Mouse (Mus musculus) limb, embryonic 10.5 days (tissue): Measurements from ENCODE around the gene Cmas. TPM values are rescaled to one million over a fixed set of nuclear protein-coding genes. Genes with fewer than 3 reads are reported as not detected.

Experiments
- DNase-seq: peaks from one replicate; pipeline ENCODE4 v3.0.0-alpha.2; 2017; ENCODE audit warnings: low spot score
- H3K27ac ChIP-seq: fragments of 300-500 bp; sonication (generic); 2 replicates; pipeline ENCODE4 v1.5.1; 2016; ENCODE audit warnings: mild to moderate bottlenecking
- H3K27me3 ChIP-seq: fragments of 300-500 bp; sonication (generic); 2 replicates; pipeline ENCODE4 v1.6.1; 2016; ENCODE audit warnings: low read depth, mild to moderate bottlenecking; ENCODE audit not compliant: poor library complexity, severe bottlenecking
- H3K36me3 ChIP-seq: fragments of 300-500 bp; sonication (generic); 2 replicates; pipeline ENCODE4 v1.6.1; 2016; ENCODE audit warnings: mild to moderate bottlenecking, moderate library complexity
- H3K4me1 ChIP-seq: fragments of 300-500 bp; sonication (generic); 2 replicates; pipeline ENCODE4 v1.6.1; 2016
- H3K4me3 ChIP-seq: fragments of 300-500 bp; sonication (generic); 2 replicates; pipeline ENCODE4 v1.5.1; 2016; ENCODE audit warnings: mild to moderate bottlenecking, moderate library complexity
- H3K9me3 ChIP-seq: fragments of 300-500 bp; sonication (generic); replicated peaks from 2 replicates; pipeline ENCODE4 v1.6.1; 2016; ENCODE audit warnings: mild to moderate bottlenecking
- WGBS: fragments of 180-500 bp; shearing (Covaris S2); methylation state at CpG from one replicate; pipeline ENCODE4 v1.1.7; 2016; 5-methylcytosine and 5-hydroxymethylcytosine counted together
- polyA plus RNA-seq: library from polyadenylated mRNA; unstranded; fragments of >200 nt; fragmentation: Nextera tagmentation; extraction: Ambion mirVana; gene quantifications from 2 replicates; pipeline ENCODE4 v1.2.1, GENCODE M21; 2016

The Cmas gene
- polyA plus RNA-seq, 1 experiment from 2014 or later: 70.4 TPM

GRCm38 (mm10) chr6:142804402-142804801, 47.9 kb downstream of the Cmas start, which contains the start of gene Sult6b2:
Gene Sult6b2, minus strand, starts transcription at chr6:142804502.
- Histone ChIP-seq H3K27ac (no peak within 1 kb of the TSS), H3K9me3 (no peaks in the 10 kb centered on the region), H3K36me3 (no peaks in the 10 kb centered on the region), H3K4me1 (no peaks in the 10 kb centered on the region; the same call in 1 of the 2 replicates), H3K27me3 (no peaks in the 10 kb centered on the region), H3K4me3 (no peak within 1 kb of the TSS)
- no peak for DNase-seq

GRCm38 (mm10) chr6:142806326-142806725, 49.8 kb downstream of the Cmas start:
- no peak overlapping the region for H3K4me3 ChIP-seq
- WGBS: 91% methylated on average over 4 of the region's 4 CpGs
- DNase-seq: no peak

DNA sequence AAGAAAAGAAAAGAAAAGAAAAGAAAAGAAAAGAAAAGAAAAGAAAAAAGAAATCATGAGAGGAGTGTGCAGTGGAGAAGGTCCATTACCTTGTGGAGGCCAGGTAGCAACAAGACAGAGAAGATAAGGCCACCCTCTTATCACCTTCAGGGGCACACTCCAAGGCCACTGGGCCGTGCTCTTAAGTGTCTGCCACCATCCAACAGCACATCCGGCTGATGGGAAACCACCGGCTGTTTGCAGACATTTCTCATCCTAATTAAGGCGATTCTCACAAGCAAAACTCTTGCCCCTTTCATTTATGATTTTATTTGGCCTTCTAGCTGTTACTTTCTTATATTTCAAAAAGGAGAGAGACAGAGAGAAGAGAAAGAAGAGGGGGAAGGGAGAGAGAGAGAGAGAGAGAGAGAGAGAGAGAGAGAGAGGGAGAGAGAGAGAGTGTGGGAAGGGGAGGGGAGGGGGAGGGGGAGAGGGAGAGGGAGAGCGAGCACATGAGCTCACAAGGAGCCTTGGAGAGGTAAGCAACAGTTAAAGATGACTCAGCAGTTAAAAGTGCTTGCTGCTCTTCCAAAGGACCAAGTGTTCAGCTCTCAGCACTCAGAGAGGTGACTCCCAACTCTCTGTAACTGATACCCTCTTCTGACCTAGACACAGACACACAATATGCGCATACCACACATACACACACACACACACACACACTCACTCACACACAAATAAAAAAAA, 53.0 kb downstream of the Cmas start:
- Histone ChIP-seq H3K4me3 (no peak overlapping the region), H3K4me1 (no peaks in the 10 kb centered on the region), H3K27ac (no peak overlapping the region), H3K9me3 (no peaks in the 10 kb centered on the region), H3K36me3 (no peaks in the 10 kb centered on the region), H3K27me3 (0 out of 2 replicates have a peak, but pooled peaks cover 4% of the 10 kb centered on the region)
- 38% methylated on average over 6 of the region's 6 CpGs for WGBS
- DNase-seq: no peak

More at GRCm38 (mm10) chr6:142806326-142806725, 49.8 kb downstream of the Cmas start:
- Histone ChIP-seq H3K27me3 (no peaks in the 10 kb centered on the region), H3K36me3 (no peaks in the 10 kb centered on the region), H3K4me1 (no peaks in the 10 kb centered on the region; the same call in 1 of the 2 replicates), H3K27ac (no peak overlapping the region), H3K9me3 (no peaks in the 10 kb centered on the region)

DNA sequence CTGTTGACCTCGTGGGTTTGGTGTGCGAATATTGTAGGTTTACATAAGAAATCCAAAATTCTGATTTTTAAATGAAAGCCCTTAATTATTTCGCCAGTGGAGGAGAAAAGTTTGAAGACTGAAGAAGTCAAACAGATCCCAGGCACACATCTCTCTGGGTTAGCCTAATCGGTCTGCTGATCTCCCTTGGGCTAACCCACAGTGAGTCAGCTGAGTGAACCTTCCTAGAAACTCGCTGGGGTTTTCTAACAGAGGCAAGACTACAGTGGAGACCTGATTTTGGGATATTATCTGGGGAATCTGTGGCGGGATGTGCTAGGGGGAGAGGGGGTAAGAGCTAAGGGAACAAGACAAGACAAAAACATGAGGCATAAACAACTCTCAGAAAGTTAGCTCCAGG, 53.8 kb downstream of the Cmas start:
- WGBS: 70% methylated on average over 6 of the region's 6 CpGs
- H3K27ac ChIP-seq: no peak overlapping the region
- H3K4me3 ChIP-seq: no peak overlapping the region
- DNase-seq: no peak
- peaks cover 2% of the 10 kb centered on the region; the same call in 1 of the 2 replicates for H3K4me1 ChIP-seq
- H3K27me3 ChIP-seq: 0 out of 2 replicates have a peak, but pooled peaks cover 4% of the 10 kb centered on the region
- no peaks in the 10 kb centered on the region for H3K9me3 ChIP-seq
- no peaks in the 10 kb centered on the region for H3K36me3 ChIP-seq

DNA sequence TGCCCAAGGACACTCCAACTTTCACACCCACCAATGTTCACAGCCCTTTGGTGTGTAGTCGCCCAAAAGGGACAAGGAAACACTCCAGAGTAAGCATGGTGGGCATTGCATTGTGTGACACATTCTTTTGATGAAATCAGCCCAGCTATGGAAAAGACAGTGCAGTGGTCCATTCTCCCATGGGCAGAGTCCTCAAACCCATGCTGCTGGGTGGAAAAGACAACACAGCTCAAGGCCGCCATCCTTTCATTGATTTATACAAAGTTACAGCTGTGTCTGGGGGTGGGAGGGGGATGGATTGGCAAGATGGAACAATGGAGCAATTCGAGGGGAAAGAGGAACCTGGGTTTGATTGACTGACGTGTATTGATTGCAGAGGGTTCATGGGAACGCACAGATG, 56.5 kb downstream of the Cmas start:
- no peak overlapping the region for H3K4me3 ChIP-seq
- no peaks in the 10 kb centered on the region for H3K36me3 ChIP-seq
- 0 out of 2 replicates have a peak, but pooled peaks cover 4% of the 10 kb centered on the region for H3K27me3 ChIP-seq
- H3K4me1 ChIP-seq: peaks cover 2% of the 10 kb centered on the region; the same call in 1 of the 2 replicates
- DNase-seq: peak; percentile 17
- H3K9me3 ChIP-seq: no peaks in the 10 kb centered on the region
- H3K27ac ChIP-seq: no peak overlapping the region
- 85% methylated on average over 5 of the region's 5 CpGs for WGBS

DNA sequence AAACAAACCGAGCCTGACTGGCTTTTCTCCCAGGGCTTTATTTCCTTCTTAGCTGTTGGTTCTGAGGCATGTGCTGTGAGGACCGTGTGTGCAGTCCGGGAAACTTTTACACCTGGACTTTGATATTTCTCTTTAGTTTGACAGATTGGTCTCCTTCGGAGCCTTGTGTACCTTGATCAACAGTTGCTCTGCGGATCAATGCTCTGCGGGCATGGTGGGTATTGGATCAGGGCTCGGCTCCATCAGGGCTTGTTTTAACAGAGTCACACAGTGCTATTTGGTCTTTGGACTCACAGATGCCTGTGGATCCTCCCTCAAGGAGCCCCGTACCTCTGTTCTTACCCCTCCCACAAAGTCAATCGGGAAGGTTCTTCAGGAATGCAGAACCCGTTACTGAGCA, 57.5 kb downstream of the Cmas start:
- H3K27me3 ChIP-seq: 0 out of 2 replicates have a peak, but pooled peaks cover 4% of the 10 kb centered on the region
- peaks cover 2% of the 10 kb centered on the region; the same call in 1 of the 2 replicates for H3K4me1 ChIP-seq
- peak; percentile 29 for DNase-seq
- no peaks in the 10 kb centered on the region for H3K9me3 ChIP-seq
- no peaks in the 10 kb centered on the region for H3K36me3 ChIP-seq
- H3K4me3 ChIP-seq: peak overlapping the region; percentile 47
- 71% methylated on average over 10 of the region's 10 CpGs for WGBS
- H3K27ac ChIP-seq: no peak overlapping the region

GRCm38 (mm10) chr6:142814495-142814921, 58.0 kb downstream of the Cmas start:
- peak overlapping the region; percentile 47 for H3K4me3 ChIP-seq
- no peaks in the 10 kb centered on the region for H3K36me3 ChIP-seq
- 7% methylated on average over 15 of the region's 15 CpGs for WGBS
- no peaks in the 10 kb centered on the region for H3K9me3 ChIP-seq
- peak; percentile 92 for DNase-seq
- H3K4me1 ChIP-seq: peaks cover 2% of the 10 kb centered on the region; the same call in 1 of the 2 replicates
- peak overlapping the region; percentile 67; the same call in 1 of the 2 replicates for H3K27ac ChIP-seq
- 0 out of 2 replicates have a peak, but pooled peaks cover 4% of the 10 kb centered on the region for H3K27me3 ChIP-seq

GRCm38 (mm10) chr6:142815513-142815912, 59.0 kb downstream of the Cmas start:
- H3K27me3 ChIP-seq: 0 out of 2 replicates have a peak, but pooled peaks cover 4% of the 10 kb centered on the region
- no peaks in the 10 kb centered on the region for H3K36me3 ChIP-seq
- no peak overlapping the region for H3K4me3 ChIP-seq
- H3K27ac ChIP-seq: no peak overlapping the region
- H3K4me1 ChIP-seq: peaks cover 2% of the 10 kb centered on the region; the same call in 1 of the 2 replicates
- 80% methylated on average over 3 of the region's 3 CpGs for WGBS
- no peaks in the 10 kb centered on the region for H3K9me3 ChIP-seq
- DNase-seq: no peak

GRCm38 (mm10) chr6:142818306-142818705, 61.8 kb downstream of the Cmas start:
- Histone ChIP-seq H3K27ac (no peak overlapping the region), H3K36me3 (no peaks in the 10 kb centered on the region), H3K4me3 (no peak overlapping the region), H3K27me3 (no peaks in the 10 kb centered on the region), H3K4me1 (peaks cover 2% of the 10 kb centered on the region; the same call in 1 of the 2 replicates), H3K9me3 (no peaks in the 10 kb centered on the region)
- WGBS: 93% methylated on average over 10 of the region's 10 CpGs
- DNase-seq: no peak

DNA sequence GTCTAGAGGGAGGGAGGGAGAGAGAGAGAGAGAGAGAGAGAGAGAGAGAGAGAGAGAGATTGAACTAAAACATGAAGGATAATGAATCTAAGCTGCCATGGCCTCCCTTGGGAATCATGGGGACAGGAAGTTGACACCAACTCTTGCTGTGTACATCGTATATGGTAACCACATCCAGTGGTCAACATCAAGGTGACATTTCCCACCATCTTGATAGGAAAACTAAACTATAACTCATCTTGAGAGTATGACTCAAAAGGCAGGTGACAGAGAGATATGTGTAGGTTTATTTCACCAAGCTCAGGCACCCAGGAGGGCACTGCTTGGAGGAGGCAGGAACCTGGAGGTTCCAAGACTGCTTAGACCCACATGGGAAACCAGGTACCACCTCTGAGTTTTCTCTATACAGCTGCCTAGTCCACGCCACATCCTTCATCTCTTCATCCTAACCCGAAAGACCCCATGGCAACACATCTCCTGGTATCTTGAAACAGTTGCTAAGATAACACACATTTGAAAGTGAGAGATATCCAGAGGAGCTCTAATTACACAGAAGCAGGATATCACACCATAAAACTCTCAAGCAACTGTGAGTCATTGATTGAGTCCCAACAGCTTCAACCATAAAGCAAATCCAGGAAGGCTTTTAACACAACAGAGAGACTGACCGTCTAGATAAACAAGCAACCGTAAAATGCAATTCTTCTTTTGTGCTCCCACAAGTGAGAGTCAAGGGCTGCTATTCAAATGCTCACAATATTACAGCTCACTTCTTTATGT, 66.7 kb downstream of the Cmas start:
- no peaks in the 10 kb centered on the region for H3K4me1 ChIP-seq
- no peaks in the 10 kb centered on the region for H3K27me3 ChIP-seq
- H3K36me3 ChIP-seq: no peaks in the 10 kb centered on the region
- H3K27ac ChIP-seq: no peak overlapping the region
- DNase-seq: no peak
- no peak overlapping the region for H3K4me3 ChIP-seq
- H3K9me3 ChIP-seq: no peaks in the 10 kb centered on the region
- WGBS: 38% methylated on average over 5 of the region's 5 CpGs
